Mouse (Mus musculus): ENCODE measurements around the gene Ggt6. TPM values are rescaled to one million over a fixed set of nuclear protein-coding genes. Genes with fewer than 3 reads are reported as not detected.

Ggt6 gene
- under 1 TPM in 1 of 2 experiments, not detected in 1; 0.28 TPM for total RNA-seq (2021)
- long read RNA-seq, experiment 1, result 0 reads
- long read RNA-seq, experiment 2, result 0 reads

GRCm38 (mm10) chr11:72434963-72435693 is at the start of gene Ggt6:
Gene Ggt6, plus strand, starts transcription at chr11:72435526.
- no peak for DNase-seq

- no peak for DNase-seq
Measured at GRCm38 (mm10) chr11:72388113-72388529, 47.2 kb upstream of the Ggt6 start.

GRCm38 (mm10) chr11:72389407-72390142 is 45.8 kb upstream of the Ggt6 start:
- DNase-seq, result no peak

GRCm38 (mm10) chr11:72391181-72391580 is 44.1 kb upstream of the Ggt6 start:
- DNase-seq, result no peak

GRCm38 (mm10) chr11:72393243-72393642 is 42.1 kb upstream of the Ggt6 start:
- DNase-seq, result no peak

- DNase-seq, result peak; percentile 52
Measured at GRCm38 (mm10) chr11:72393669-72394068, 41.7 kb upstream of the Ggt6 start.

- no peak for DNase-seq
Measured at GRCm38 (mm10) chr11:72394694-72395093, 40.6 kb upstream of the Ggt6 start.

GRCm38 (mm10) chr11:72395652-72396051 is 39.7 kb upstream of the Ggt6 start:
- DNase-seq, result no peak

GRCm38 (mm10) chr11:72396621-72397020 is 38.7 kb upstream of the Ggt6 start:
- no peak for DNase-seq

GRCm38 (mm10) chr11:72397072-72397471 is 38.3 kb upstream of the Ggt6 start:
- peak; percentile 85 for DNase-seq

GRCm38 (mm10) chr11:72397811-72398525 is 37.4 kb upstream of the Ggt6 start:
- no peak for DNase-seq

- no peak for DNase-seq
Measured at GRCm38 (mm10) chr11:72401068-72401467, 34.3 kb upstream of the Ggt6 start.

GRCm38 (mm10) chr11:72402017-72402416 is 33.3 kb upstream of the Ggt6 start:
- no peak for DNase-seq

- DNase-seq, result no peak
Measured at GRCm38 (mm10) chr11:72402969-72403368, 32.4 kb upstream of the Ggt6 start.

- DNase-seq, result no peak
Measured at GRCm38 (mm10) chr11:72405532-72405931, 29.8 kb upstream of the Ggt6 start.

GRCm38 (mm10) chr11:72406079-72406675 is 29.1 kb upstream of the Ggt6 start:
- DNase-seq, result no peak

- DNase-seq, result no peak
Measured at GRCm38 (mm10) chr11:72407081-72407480, 28.2 kb upstream of the Ggt6 start.

GRCm38 (mm10) chr11:72407574-72407973 is 27.8 kb upstream of the Ggt6 start:
- no peak for DNase-seq

GRCm38 (mm10) chr11:72408451-72409170 is 26.7 kb upstream of the Ggt6 start:
- no peak for DNase-seq

GRCm38 (mm10) chr11:72409649-72410385 is 25.5 kb upstream of the Ggt6 start:
- no peak for DNase-seq

GRCm38 (mm10) chr11:72410521-72411092 is 24.7 kb upstream of the Ggt6 start:
- no peak for DNase-seq
